Mouse (Mus musculus) layer of hippocampus, adult 11-12 months (tissue): ENCODE measurements around the gene Pax2.
"Not testable (repeated sequence)": the region's sequence is repeated elsewhere in the genome, so short reads cannot be mapped to it uniquely, and the experiment has no call there.

ENCODE experiments used
- DNase-seq: peaks from one replicate; pipeline ENCODE4 v3.0.0; 2022; ENCODE audit warnings: low spot score

Pax2 gene

GRCm38 (mm10) chr19:44835931-44836861, 80.4 kb downstream of the Pax2 start:
- DNase-seq = no peak

DNA sequence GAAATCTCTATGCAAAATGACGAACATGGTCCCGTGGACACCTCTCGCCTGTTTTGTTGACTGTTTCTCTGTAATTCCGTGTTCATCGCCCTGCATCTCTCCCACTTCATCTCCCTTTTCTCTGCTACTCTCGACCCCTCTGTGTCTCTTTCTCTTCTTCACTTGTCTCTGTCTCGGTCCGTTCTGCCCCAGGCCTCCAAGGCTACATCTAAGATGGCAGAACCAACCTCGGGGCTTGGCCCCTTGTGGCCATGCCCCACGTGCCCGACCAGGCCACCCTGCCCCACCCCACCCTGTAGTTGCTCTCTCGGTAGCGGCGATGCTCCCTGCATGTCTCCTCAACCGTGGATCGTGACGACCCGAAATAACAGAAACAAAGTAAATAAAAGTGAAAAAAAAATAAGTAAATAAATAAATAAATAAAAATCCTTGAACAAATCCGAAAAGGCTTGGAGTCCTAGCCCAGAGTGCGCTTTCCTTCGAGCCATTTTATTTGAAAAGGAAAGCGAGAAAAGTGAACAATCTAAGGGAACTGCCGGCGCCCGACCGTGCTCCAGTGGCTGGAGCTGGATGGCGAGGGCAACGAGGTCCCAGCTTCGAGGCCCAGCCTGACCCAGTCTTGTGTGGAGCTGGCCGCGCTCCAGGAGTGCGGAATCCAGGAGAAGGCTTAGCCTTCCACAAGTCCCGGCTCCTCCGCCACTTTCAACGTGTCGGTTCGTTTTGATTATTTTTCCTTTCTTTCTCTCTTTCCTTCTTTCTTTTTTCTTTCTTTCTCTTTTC, 81.8 kb downstream of the Pax2 start:
- no peak for DNase-seq

DNA sequence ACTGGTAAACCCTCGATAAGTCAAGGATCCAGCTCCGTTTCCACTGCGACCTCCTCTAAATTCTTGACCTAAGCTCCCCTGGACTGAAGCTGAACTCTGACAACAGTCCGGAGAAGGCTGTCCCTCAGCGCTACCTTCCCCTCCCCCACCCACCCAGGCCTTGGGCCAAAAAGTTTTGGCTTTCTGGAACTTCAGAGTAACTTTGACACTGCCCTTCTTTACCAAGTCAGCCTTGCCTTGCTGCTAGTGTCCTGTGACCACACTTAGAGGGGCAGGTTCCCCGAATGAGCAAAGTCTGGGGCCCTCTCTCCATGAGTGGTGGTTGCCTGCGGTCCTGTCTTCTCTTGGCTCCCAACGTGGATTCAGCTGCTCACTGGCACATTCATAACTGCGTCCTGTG, 82.5 kb downstream of the Pax2 start:
- no peak for DNase-seq

GRCm38 (mm10) chr19:44842661-44843060, 86.8 kb downstream of the Pax2 start:
- not testable (repeated sequence) for DNase-seq

DNA sequence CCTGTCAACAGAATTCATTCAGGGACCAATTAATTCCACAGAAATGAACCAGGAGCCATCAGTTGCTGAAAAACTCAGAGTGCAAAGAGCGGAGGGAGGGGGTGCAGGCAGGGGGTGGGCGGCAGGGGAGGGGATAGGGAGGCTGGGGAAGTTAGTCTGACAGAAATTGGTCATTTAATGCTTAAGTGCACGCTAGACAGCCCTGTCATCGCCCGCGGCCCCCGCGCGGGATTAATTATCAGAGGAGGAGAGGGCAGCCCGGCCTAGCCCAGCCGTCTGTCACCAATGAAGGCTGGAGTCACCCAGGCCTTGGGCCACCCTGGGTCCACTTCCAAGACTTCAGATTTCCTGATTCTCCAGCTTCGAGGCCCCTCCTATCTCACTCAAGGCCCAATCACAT, 93.6 kb downstream of the Pax2 start:
- DNase-seq = no peak

- no peak for DNase-seq
Observed at GRCm38 (mm10) chr19:44858671-44859070, 102.8 kb downstream of the Pax2 start.

DNA sequence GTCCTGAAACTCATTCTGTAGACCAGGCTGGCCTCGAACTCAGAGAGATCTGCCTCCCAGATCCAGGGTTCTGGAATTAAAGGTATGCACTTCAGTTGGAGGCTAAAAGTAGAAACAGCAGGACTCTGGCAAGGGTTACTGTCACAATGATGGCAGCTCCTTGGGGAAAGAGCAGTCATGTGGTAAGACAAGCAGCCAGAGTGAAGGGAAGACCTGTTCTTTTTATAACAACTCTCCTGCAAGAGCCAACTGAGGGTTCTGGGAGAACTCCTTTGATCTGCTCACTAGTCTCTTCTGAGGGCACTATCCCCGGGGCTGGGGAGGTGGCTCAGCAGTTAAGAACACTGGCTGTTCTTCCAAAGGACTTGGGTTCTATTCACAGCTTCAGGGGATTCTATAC, 112.9 kb downstream of the Pax2 start:
- no peak for DNase-seq

DNA sequence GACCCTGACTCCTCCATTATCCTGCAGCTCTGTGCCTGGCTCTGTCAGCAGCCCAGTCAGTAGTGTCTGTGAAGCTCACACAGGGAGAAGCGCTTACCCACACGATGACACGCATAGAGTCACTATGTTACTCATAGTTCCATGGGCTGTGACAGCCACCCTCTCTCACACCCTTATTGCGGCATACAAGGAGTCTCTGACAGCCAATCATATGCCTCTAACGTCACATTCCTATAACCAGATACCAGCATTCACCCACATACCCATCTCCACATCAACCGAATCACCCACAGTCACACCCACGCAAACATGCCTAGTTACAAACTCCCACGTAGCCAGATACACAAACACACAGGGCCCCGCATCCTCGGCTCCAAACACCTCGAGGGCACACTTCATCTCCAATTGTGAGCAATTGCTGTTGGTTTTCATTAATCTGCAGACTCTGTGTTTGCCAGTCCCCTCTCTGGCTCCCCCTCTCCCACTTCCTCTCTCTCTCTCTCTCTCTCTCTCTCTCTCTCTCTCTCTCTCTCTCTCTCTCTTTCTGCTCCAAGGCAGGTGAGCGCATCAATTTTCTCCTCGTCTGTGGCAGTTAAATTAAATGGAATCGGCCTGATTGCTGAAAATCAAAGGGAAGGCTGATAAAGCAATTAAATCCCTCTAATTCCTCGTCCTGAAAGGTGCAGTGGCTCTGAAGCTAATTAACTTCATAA, 118.5 kb downstream of the Pax2 start:
- DNase-seq = peak; percentile 30

DNA sequence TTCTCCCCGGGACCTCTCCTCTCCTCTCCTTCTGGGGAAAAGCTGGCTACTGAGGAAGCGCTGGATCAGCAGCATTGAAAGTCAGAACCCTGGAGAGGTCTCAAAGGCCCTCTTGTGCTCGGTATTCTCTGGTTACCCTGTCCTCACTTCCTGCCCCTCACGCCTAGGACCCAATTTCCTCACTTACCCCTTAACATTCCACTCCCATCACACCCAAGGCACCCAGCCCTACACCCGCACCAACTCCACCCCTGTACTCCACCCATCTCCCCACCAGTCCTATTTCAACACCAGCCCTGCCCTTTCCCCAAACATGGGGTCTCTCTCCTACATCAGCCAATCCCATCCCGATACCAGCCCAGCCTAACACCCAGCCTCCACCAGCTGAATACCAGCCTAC, 119.1 kb downstream of the Pax2 start:
- no peak for DNase-seq

DNA sequence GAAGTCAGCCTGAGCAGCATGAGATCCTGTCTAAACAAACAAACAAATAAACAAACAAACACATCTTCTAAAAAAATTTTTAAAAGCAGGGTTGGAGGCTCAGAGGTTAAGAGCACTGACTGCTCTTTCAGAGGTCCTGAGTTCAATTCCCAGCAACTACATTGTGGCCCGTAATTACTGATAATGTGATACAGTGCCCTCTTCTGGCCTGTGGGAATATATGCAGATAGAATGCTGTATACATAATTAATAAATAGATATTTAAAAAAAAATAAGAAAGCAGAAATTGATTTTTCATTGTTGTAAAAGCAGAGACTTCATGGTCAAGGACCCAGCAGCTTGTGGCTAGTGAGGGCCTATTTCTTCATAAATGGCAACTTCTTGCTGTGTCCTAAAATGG, 119.9 kb downstream of the Pax2 start:
- DNase-seq = no peak

GRCm38 (mm10) chr19:44876529-44876928, 120.7 kb downstream of the Pax2 start:
- DNase-seq = no peak

DNA sequence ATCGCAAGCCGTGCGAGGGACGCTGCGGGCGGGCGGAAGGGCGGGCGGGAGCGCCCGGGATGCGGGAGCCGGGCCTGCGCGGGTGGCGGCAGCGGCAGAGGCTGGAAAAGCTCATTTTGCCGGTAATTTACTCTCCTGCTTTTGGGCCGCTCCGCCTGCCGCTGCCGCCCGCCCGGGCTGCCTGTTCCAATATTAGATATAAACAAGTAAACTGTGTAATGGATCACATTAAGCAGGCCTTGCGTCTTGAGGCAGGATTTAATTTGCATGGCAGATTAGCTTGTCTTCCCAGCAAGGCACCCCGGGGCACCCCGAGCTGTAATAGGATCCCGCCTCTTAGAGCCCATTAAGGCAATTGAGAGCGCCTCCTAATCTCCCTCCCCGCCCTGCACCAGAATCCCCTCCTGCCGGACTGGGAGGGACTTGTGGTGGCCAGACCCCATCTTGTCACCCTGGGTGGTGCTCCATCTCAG, 126.7 kb downstream of the Pax2 start:
- DNase-seq = no peak

DNA sequence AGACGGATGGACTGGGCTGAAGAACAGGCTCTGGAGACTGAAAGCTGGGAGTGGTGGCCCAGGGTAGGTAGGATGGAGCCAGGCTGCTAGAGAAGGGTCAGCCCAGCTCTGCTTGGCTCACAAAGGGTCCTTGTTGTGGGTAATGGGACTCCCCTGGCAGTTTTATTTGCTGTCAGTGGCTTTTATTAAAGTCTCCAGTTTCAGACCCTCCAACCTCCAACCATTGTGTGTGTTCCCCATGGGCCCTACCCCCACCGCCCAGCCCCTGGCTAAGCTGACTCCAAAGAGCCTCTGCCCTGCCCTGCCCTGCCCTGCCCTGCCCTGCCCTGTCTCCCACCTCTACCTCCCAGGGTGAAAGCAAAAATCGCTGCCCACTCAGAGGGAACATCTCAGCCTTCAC, 128.5 kb downstream of the Pax2 start:
- no peak for DNase-seq

GRCm38 (mm10) chr19:44886475-44886874, 130.6 kb downstream of the Pax2 start:
- DNase-seq = no peak
